ENCODE assay signal across 10 mouse cellular contexts in the genomic region with DNA sequence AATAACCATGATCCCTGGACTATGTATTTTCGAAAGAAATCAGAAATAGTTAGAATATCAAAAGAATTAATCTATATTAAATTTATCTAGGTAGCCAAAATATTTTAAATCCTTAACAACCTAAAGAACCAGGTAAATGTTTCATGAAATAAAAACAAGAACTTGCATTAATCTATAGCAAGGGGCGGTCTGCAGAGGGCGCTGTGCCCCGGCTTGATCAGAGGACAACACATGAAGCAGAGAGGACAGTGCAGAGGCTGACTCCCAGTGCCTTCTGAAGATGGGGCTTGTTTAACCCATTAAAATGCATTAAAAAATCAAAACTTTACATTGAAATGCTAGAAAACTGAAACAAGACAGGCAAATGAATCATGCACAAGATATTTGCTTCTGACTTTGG.
DNase-seq lines count a peak whose midpoint lies in the region; ATAC-seq and TF ChIP-seq lines count a peak whose summit lies in the region.
"Had no signal": no experiment of that assay in that cellular context is flagged by ENCODE, and none has a peak within 500 bp of the region (broad histone marks: within the 10 kb centered on the region; RNA-seq: fewer than 3 reads in every experiment).

No protein-coding gene starts in this region.

- no peak overlapping the region for H3K27ac ChIP-seq in lung, embryonic 14.5 days (ENCODE audit: low read depth)
- H3K27ac ChIP-seq in hindbrain, embryonic 13.5 days: no peak overlapping the region
- H3K27ac ChIP-seq: embryonic facial prominence, embryonic 13.5 days; liver, embryonic 15.5 days had no signal

- WGBS in lung, embryonic 14.5 days: 36% methylated on average over 4 of the region's 4 CpGs
- WGBS in hindbrain, embryonic 13.5 days: 38% methylated on average over 4 of the region's 4 CpGs

- H3K9ac ChIP-seq in lung, embryonic 14.5 days: no peak overlapping the region
- no peak overlapping the region for H3K9ac ChIP-seq in hindbrain, embryonic 13.5 days
- H3K9ac ChIP-seq: embryonic facial prominence, embryonic 13.5 days; liver, embryonic 15.5 days had no signal

- H3K4me2 ChIP-seq in lung, embryonic 14.5 days: no peak overlapping the region
- H3K4me2 ChIP-seq in hindbrain, embryonic 13.5 days: no peak overlapping the region
- H3K4me2 ChIP-seq: embryonic facial prominence, embryonic 13.5 days; liver, embryonic 15.5 days had no signal

- TF ChIP-seq CTCF in lung, embryonic 14.5 days (IDR thresholded peaks at IDR 0.05; ENCODE audit: low read depth): peak; percentile 59

- ATAC-seq in lung, embryonic 14.5 days (ENCODE audit: insufficient read depth): no peak
- ATAC-seq in hindbrain, embryonic 13.5 days (ENCODE audit: low FRiP score): no peak

- H3K36me3 ChIP-seq in lung, embryonic 14.5 days (ENCODE audit: insufficient read depth): no peaks in the 10 kb centered on the region
- H3K36me3 ChIP-seq in hindbrain, embryonic 13.5 days: no peaks in the 10 kb centered on the region
- H3K36me3 ChIP-seq: embryonic facial prominence, embryonic 13.5 days; liver, embryonic 15.5 days had no signal

- H3K4me3 ChIP-seq in lung, embryonic 14.5 days (ENCODE audit: low read depth, low read length): no peak overlapping the region
- H3K4me3 ChIP-seq in hindbrain, embryonic 13.5 days: no peak overlapping the region
- H3K4me3 ChIP-seq: embryonic facial prominence, embryonic 13.5 days; liver, embryonic 15.5 days had no signal

- no peaks in the 10 kb centered on the region for H3K9me3 ChIP-seq in lung, embryonic 14.5 days (ENCODE audit: low read depth, low read length)
- H3K9me3 ChIP-seq in hindbrain, embryonic 13.5 days: no peaks in the 10 kb centered on the region
- H3K9me3 ChIP-seq: embryonic facial prominence, embryonic 13.5 days; liver, embryonic 15.5 days had no signal

- no peaks in the 10 kb centered on the region for H3K27me3 ChIP-seq in lung, embryonic 14.5 days (ENCODE audit: insufficient read depth, low read length)
- H3K27me3 ChIP-seq in hindbrain, embryonic 13.5 days: no peaks in the 10 kb centered on the region
- H3K27me3 ChIP-seq: embryonic facial prominence, embryonic 13.5 days; liver, embryonic 15.5 days had no signal

- peak; percentile 51 for DNase-seq in gastrocnemius, postnatal 10 days
- DNase-seq in gastrocnemius, adult 18-20 months (ENCODE audit: low spot score): no peak
- peak; percentile 59 for DNase-seq in lung, embryonic 14.5 days
- DNase-seq in lung, adult 18-20 months: no peak
- peak; percentile 42 for DNase-seq in embryo, embryonic 11 days
- DNase-seq in retina, postnatal 1 day: peak; percentile 6
- DNase-seq in cerebellum, adult 11 months: no peak

- no peaks in the 10 kb centered on the region for H3K4me1 ChIP-seq in lung, embryonic 14.5 days (ENCODE audit: insufficient read depth)
- H3K4me1 ChIP-seq in hindbrain, embryonic 13.5 days (replicated peaks): no peaks in the 10 kb centered on the region
- H3K4me1 ChIP-seq: embryonic facial prominence, embryonic 13.5 days; liver, embryonic 15.5 days had no signal

Comparison
In these comparisons a context has a peak if more than half of its experiments do, and no peak if none do; other contexts are left out.
1. DNase-seq: peak in gastrocnemius, postnatal 10 days (single experiment), lung, embryonic 14.5 days (single experiment), embryo, embryonic 11 days (single experiment) and retina, postnatal 1 day (single experiment); none in gastrocnemius, adult 18-20 months (single experiment), lung, adult 18-20 months (0 of 2) and cerebellum, adult 11 months (single experiment).